Mouse (Mus musculus): Measurements from ENCODE around the gene Pyy. TPM values are rescaled to one million over a fixed set of nuclear protein-coding genes. Genes with fewer than 3 reads are reported as not detected.

Gene Pyy
- polyA plus RNA-seq, 1 experiment from 2014 or later: not detected

GRCm38 (mm10) chr11:102086331-102086730 lies 21.3 kb downstream of the Pyy start:
- 22% methylated on average over 3 of the region's 3 CpGs for WGBS
- Histone ChIP-seq H3K9me3 (replicated peaks; ENCODE audit: control insufficient read depth, low read length) (no peaks in the 10 kb centered on the region), H3K4me1 (ENCODE audit: control insufficient read depth, insufficient read depth, low read length) (peaks cover 23% of the 10 kb centered on the region), H3K27me3 (ENCODE audit: control insufficient read depth, insufficient read depth, low read length) (peaks cover under 1% of the 10 kb centered on the region; the same call in 1 of the 2 replicates), H3K9ac (ENCODE audit: low read length) (peak overlapping the region; percentile 15; the same call in 1 of the 2 replicates), H3K4me3 (ENCODE audit: low read length) (no peak overlapping the region), H3K27ac (ENCODE audit: low read length) (no peak overlapping the region; the same call in 1 of the 2 replicates), H3K36me3 (ENCODE audit: control insufficient read depth, insufficient read depth) (no peaks in the 10 kb centered on the region), H3K4me2 (ENCODE audit: low read depth, low read length) (peak overlapping the region; percentile 98)
- no peak for ATAC-seq (replicated peaks; ENCODE audit: extremely low read depth, insufficient read depth, low FRiP score)

GRCm38 (mm10) chr11:102084159-102084558 lies 23.5 kb downstream of the Pyy start:
- no peaks in the 10 kb centered on the region for H3K36me3 ChIP-seq (ENCODE audit: control insufficient read depth, insufficient read depth)
- H3K4me1 ChIP-seq (ENCODE audit: control insufficient read depth, insufficient read depth, low read length): peaks cover 19% of the 10 kb centered on the region
- H3K4me2 ChIP-seq (ENCODE audit: low read depth, low read length): no peak overlapping the region
- no peak overlapping the region for H3K27ac ChIP-seq (ENCODE audit: low read length)
- no peaks in the 10 kb centered on the region; the same call in 1 of the 2 replicates for H3K27me3 ChIP-seq (ENCODE audit: control insufficient read depth, insufficient read depth, low read length)
- no peaks in the 10 kb centered on the region for H3K9me3 ChIP-seq (replicated peaks; ENCODE audit: control insufficient read depth, low read length)
- no peak overlapping the region for H3K9ac ChIP-seq (ENCODE audit: low read length)
- 59% methylated on average over 7 of the region's 7 CpGs for WGBS
- H3K4me3 ChIP-seq (ENCODE audit: low read length): no peak overlapping the region
- no peak for ATAC-seq (replicated peaks; ENCODE audit: extremely low read depth, insufficient read depth, low FRiP score)

GRCm38 (mm10) chr11:102083193-102083592 lies 24.4 kb downstream of the Pyy start:
- Histone ChIP-seq H3K4me2 (ENCODE audit: low read depth, low read length) (no peak overlapping the region), H3K4me1 (ENCODE audit: control insufficient read depth, insufficient read depth, low read length) (peaks cover 18% of the 10 kb centered on the region), H3K9ac (ENCODE audit: low read length) (no peak overlapping the region), H3K36me3 (ENCODE audit: control insufficient read depth, insufficient read depth) (no peaks in the 10 kb centered on the region), H3K27me3 (ENCODE audit: control insufficient read depth, insufficient read depth, low read length) (no peaks in the 10 kb centered on the region; the same call in 1 of the 2 replicates), H3K27ac (ENCODE audit: low read length) (no peak overlapping the region), H3K9me3 (replicated peaks; ENCODE audit: control insufficient read depth, low read length) (no peaks in the 10 kb centered on the region), H3K4me3 (ENCODE audit: low read length) (no peak overlapping the region)
- WGBS: 59% methylated on average over 4 of the region's 4 CpGs
- no peak for ATAC-seq (replicated peaks; ENCODE audit: extremely low read depth, insufficient read depth, low FRiP score)

- Histone ChIP-seq H3K4me3 (ENCODE audit: low read length) (peak overlapping the region; percentile 44), H3K27me3 (ENCODE audit: control insufficient read depth, insufficient read depth, low read length) (no peaks in the 10 kb centered on the region; the same call in 1 of the 2 replicates), H3K4me2 (ENCODE audit: low read depth, low read length) (peak overlapping the region; percentile 71), H3K4me1 (ENCODE audit: control insufficient read depth, insufficient read depth, low read length) (peaks cover 18% of the 10 kb centered on the region), H3K9me3 (replicated peaks; ENCODE audit: control insufficient read depth, low read length) (no peaks in the 10 kb centered on the region), H3K36me3 (ENCODE audit: control insufficient read depth, insufficient read depth) (no peaks in the 10 kb centered on the region), H3K9ac (ENCODE audit: low read length) (peak overlapping the region; percentile 55), H3K27ac (ENCODE audit: low read length) (no peak overlapping the region)
- 2% methylated on average over 18 of the region's 18 CpGs for WGBS
- peak; percentile 81 for ATAC-seq (replicated peaks; ENCODE audit: extremely low read depth, insufficient read depth, low FRiP score)
Observed at GRCm38 (mm10) chr11:102082322-102082721, 25.3 kb downstream of the Pyy start.

GRCm38 (mm10) chr11:102073722-102074121 lies 33.9 kb downstream of the Pyy start:
- Histone ChIP-seq H3K9ac (ENCODE audit: low read length) (no peak overlapping the region), H3K27me3 (ENCODE audit: control insufficient read depth, insufficient read depth, low read length) (no peaks in the 10 kb centered on the region), H3K4me3 (ENCODE audit: low read length) (no peak overlapping the region), H3K27ac (ENCODE audit: low read length) (no peak overlapping the region), H3K4me2 (ENCODE audit: low read depth, low read length) (no peak overlapping the region), H3K4me1 (ENCODE audit: control insufficient read depth, insufficient read depth, low read length) (peaks cover 4% of the 10 kb centered on the region), H3K36me3 (ENCODE audit: control insufficient read depth, insufficient read depth) (no peaks in the 10 kb centered on the region), H3K9me3 (replicated peaks; ENCODE audit: control insufficient read depth, low read length) (no peaks in the 10 kb centered on the region)
- no peak for ATAC-seq (replicated peaks; ENCODE audit: extremely low read depth, insufficient read depth, low FRiP score)
- 82% methylated on average over 14 of the region's 14 CpGs for WGBS

GRCm38 (mm10) chr11:102072729-102073128 lies 34.9 kb downstream of the Pyy start:
- Histone ChIP-seq H3K36me3 (ENCODE audit: control insufficient read depth, insufficient read depth) (no peaks in the 10 kb centered on the region), H3K4me3 (ENCODE audit: low read length) (no peak overlapping the region), H3K27me3 (ENCODE audit: control insufficient read depth, insufficient read depth, low read length) (no peaks in the 10 kb centered on the region), H3K4me2 (ENCODE audit: low read depth, low read length) (no peak overlapping the region), H3K9me3 (replicated peaks; ENCODE audit: control insufficient read depth, low read length) (no peaks in the 10 kb centered on the region), H3K9ac (ENCODE audit: low read length) (no peak overlapping the region), H3K27ac (ENCODE audit: low read length) (no peak overlapping the region), H3K4me1 (ENCODE audit: control insufficient read depth, insufficient read depth, low read length) (peaks cover 4% of the 10 kb centered on the region)
- 80% methylated on average over 5 of the region's 5 CpGs for WGBS
- no peak for ATAC-seq (replicated peaks; ENCODE audit: extremely low read depth, insufficient read depth, low FRiP score)

- H3K27me3 ChIP-seq (ENCODE audit: control insufficient read depth, insufficient read depth, low read length): no peaks in the 10 kb centered on the region
- peak overlapping the region; percentile 57 for H3K4me2 ChIP-seq (ENCODE audit: low read depth, low read length)
- no peaks in the 10 kb centered on the region for H3K9me3 ChIP-seq (replicated peaks; ENCODE audit: control insufficient read depth, low read length)
- peak overlapping the region; percentile 21; the same call in 1 of the 2 replicates for H3K4me3 ChIP-seq (ENCODE audit: low read length)
- peaks cover 4% of the 10 kb centered on the region for H3K4me1 ChIP-seq (ENCODE audit: control insufficient read depth, insufficient read depth, low read length)
- H3K27ac ChIP-seq (ENCODE audit: low read length): no peak overlapping the region
- no peak overlapping the region for H3K9ac ChIP-seq (ENCODE audit: low read length)
- peak; percentile 37; the same call in 1 of the 2 replicates for ATAC-seq (replicated peaks; ENCODE audit: extremely low read depth, insufficient read depth, low FRiP score)
- H3K36me3 ChIP-seq (ENCODE audit: control insufficient read depth, insufficient read depth): no peaks in the 10 kb centered on the region
- WGBS: 2% methylated on average over 13 of the region's 13 CpGs
Observed at GRCm38 (mm10) chr11:102070426-102070825, 37.2 kb downstream of the Pyy start.

- no peak overlapping the region for H3K4me2 ChIP-seq (ENCODE audit: low read depth, low read length)
- H3K36me3 ChIP-seq (ENCODE audit: control insufficient read depth, insufficient read depth): no peaks in the 10 kb centered on the region
- no peak overlapping the region for H3K27ac ChIP-seq (ENCODE audit: low read length)
- H3K4me1 ChIP-seq (ENCODE audit: control insufficient read depth, insufficient read depth, low read length): peaks cover 4% of the 10 kb centered on the region
- no peak for ATAC-seq (replicated peaks; ENCODE audit: extremely low read depth, insufficient read depth, low FRiP score)
- no peak overlapping the region for H3K4me3 ChIP-seq (ENCODE audit: low read length)
- no peaks in the 10 kb centered on the region for H3K27me3 ChIP-seq (ENCODE audit: control insufficient read depth, insufficient read depth, low read length)
- WGBS: 65% methylated on average over 11 of the region's 11 CpGs
- H3K9me3 ChIP-seq (replicated peaks; ENCODE audit: control insufficient read depth, low read length): no peaks in the 10 kb centered on the region
- H3K9ac ChIP-seq (ENCODE audit: low read length): no peak overlapping the region
Observed at GRCm38 (mm10) chr11:102069633-102070032, 38.0 kb downstream of the Pyy start.

GRCm38 (mm10) chr11:102068969-102069368 lies 38.7 kb downstream of the Pyy start:
- WGBS: 64% methylated on average over 2 of the region's 2 CpGs
- H3K4me2 ChIP-seq (ENCODE audit: low read depth, low read length): no peak overlapping the region
- H3K4me1 ChIP-seq (ENCODE audit: control insufficient read depth, insufficient read depth, low read length): peaks cover 4% of the 10 kb centered on the region
- no peak overlapping the region for H3K4me3 ChIP-seq (ENCODE audit: low read length)
- no peaks in the 10 kb centered on the region for H3K27me3 ChIP-seq (ENCODE audit: control insufficient read depth, insufficient read depth, low read length)
- H3K9ac ChIP-seq (ENCODE audit: low read length): no peak overlapping the region
- H3K36me3 ChIP-seq (ENCODE audit: control insufficient read depth, insufficient read depth): no peaks in the 10 kb centered on the region
- H3K9me3 ChIP-seq (replicated peaks; ENCODE audit: control insufficient read depth, low read length): no peaks in the 10 kb centered on the region
- ATAC-seq (replicated peaks; ENCODE audit: extremely low read depth, insufficient read depth, low FRiP score): no peak
- H3K27ac ChIP-seq (ENCODE audit: low read length): no peak overlapping the region
